Mouse (Mus musculus) neural tube, postnatal 0 days (tissue): Measurements from ENCODE around the gene Tmub2. TPM values are rescaled to one million over a fixed set of nuclear protein-coding genes. Genes with fewer than 3 reads are reported as not detected.

Experiments
- polyA plus RNA-seq: library from polyadenylated mRNA; unstranded; fragments of >200 nt; fragmentation: Nextera tagmentation; extraction: Ambion mirVana; gene quantifications from 2 replicates; pipeline ENCODE4 v1.2.1, GENCODE M21; 2015

The Tmub2 gene
- 69.9 and 75.7 TPM in 2 replicates for polyA plus RNA-seq

DNA sequence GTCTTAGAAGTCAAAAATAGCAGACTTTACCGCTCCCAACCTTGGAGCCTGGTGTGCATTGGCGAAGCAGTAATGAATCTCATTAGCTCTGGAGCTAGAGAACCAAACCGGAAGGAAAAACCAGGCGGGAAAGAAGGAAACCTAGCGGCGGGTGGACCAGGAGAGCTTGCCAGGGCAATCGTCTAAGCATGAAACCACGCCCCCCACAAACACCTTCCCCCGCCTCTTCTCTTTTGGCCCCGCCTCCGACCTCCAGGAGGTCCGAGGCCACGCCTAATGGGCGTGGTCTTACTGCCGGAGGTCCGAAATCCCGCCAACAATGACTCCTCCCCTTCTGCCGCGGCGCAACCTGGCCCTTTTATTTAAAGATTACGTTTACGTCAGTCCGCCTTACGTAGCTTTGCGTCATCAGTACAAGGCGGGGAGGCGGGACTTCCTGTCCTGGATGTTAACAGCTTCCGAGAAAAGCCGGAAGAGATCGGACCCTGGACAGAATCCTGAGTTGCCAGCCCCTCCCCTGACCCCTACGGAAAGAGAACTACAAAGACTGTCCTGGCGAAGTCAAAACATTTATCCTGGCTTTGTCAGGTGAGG lies at the start of gene Tmub2:
TSS of gene Tmub2 (plus strand) at position 431 of the 594 bp plus-strand sequence.

GRCm38 (mm10) chr11:102248630-102249230 lies 36.0 kb upstream of the Tmub2 start, which contains the start of gene BC030867:
BC030867 (plus strand) TSS chr11:102248882.

DNA sequence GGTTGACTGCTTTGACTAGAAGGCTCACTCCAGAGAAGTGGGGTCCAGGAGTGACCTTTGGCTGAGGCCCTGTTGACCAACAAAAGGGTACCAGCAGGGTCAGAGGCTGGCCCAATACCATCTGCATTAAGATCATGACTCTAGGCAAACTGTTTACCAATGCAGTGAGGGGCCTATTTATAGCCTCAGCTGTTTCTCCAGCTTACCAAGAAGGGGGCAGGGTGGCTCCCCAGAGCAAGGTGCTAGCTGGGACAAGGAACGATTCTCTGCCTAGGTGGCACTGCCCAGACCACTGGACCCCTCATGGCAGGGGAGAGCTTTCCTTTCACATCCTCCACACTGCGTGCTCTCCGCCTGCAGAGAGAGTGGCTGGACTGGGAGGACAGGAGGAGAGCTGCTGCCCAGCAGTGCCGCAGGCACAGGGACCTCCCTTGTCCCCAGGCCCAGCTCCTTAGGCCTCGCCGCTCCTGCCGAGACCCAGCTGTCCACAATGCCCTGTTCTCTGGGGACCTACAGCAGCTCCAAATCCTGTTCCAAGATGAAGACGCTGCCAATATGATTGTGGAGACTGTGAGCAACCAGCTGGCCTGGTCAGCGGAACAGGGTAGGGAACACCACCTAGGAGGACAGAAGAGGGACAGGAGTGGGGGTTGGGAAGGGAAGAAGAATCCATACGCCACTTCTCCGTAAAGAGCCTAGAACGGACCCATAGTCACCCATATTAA lies 16.0 kb upstream of the Tmub2 start, which contains the start of gene Asb16:
TSS of gene Asb16 (plus strand) at position 224 of the 725 bp plus-strand sequence.

GRCm38 (mm10) chr11:102296491-102297472 lies 12.1 kb downstream of the Tmub2 start, which contains the start of gene Atxn7l3:
Atxn7l3 (minus strand) TSS chr11:102296631.

DNA sequence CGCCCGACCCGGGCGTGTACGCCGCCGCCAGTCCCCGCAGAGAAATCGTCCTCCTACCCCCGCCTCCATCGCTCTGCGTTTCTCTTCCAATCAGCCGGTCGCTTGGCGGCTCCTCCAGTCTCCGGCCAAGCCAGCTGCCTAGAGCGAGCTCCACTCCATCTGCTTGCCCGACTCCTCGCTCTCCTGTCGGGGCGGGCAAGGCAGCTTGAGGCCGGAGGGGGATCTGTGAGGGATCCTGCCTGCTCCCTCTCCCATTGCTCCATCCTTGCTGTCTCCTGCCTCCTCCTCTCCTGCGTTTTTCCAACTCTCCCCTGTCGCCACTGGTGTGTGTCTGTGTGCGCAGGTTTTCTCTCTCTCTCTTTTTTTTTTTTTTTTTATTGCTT lies 34.7 kb downstream of the Tmub2 start, which contains the start of gene Ubtf:
TSS of gene Ubtf (minus strand) at position 333 of the 383 bp plus-strand sequence.

Other genes with a start within 250 kb of the Tmub2 start
- 0.25 and 0.27 TPM in 2 replicates for gene Cd300lg, start 243.4 kb upstream of the Tmub2 start, polyA plus RNA-seq
- 31.5 and 37.0 TPM in 2 replicates for gene Mpp2, start 196.4 kb upstream of the Tmub2 start, polyA plus RNA-seq
- gene Ppy, start 183.6 kb upstream of the Tmub2 start, polyA plus RNA-seq = not detected in 2 replicates
- 0.62 and 0.98 TPM in 2 replicates for gene Pyy, start 177.1 kb upstream of the Tmub2 start, polyA plus RNA-seq
- not detected in 2 replicates for gene Nags, start 139.4 kb upstream of the Tmub2 start, polyA plus RNA-seq
- 42.7 and 43.3 TPM in 2 replicates for gene Tmem101, start 128.5 kb upstream of the Tmub2 start, polyA plus RNA-seq
- gene Lsm12, start 99.6 kb upstream of the Tmub2 start, polyA plus RNA-seq = 136 and 156 TPM in 2 replicates
- 51.6 and 52.5 TPM in 2 replicates for gene G6pc3, start 95.3 kb upstream of the Tmub2 start, polyA plus RNA-seq
- 60.3 and 69.2 TPM in 2 replicates for gene Hdac5, start 54.8 kb upstream of the Tmub2 start, polyA plus RNA-seq
- gene BC030867, start 36.0 kb upstream of the Tmub2 start, polyA plus RNA-seq = 0.92 and 1.2 TPM in 2 replicates
- 0.55 and 0.71 TPM in 2 replicates for gene Asb16, start 16.2 kb upstream of the Tmub2 start, polyA plus RNA-seq
- gene Atxn7l3, start 11.7 kb downstream of the Tmub2 start, polyA plus RNA-seq = 29.2 and 32.9 TPM in 2 replicates
- gene Ubtf, start 34.8 kb downstream of the Tmub2 start, polyA plus RNA-seq = 70.3 and 72.4 TPM in 2 replicates
- 0.32 and 0.57 TPM in 2 replicates for gene Slc4a1, start 81.3 kb downstream of the Tmub2 start, polyA plus RNA-seq
- 125 and 137 TPM in 2 replicates for gene Rundc3a, start 108.5 kb downstream of the Tmub2 start, polyA plus RNA-seq
- gene Slc25a39, start 123.0 kb downstream of the Tmub2 start, polyA plus RNA-seq = 168 and 172 TPM in 2 replicates
- 115 and 118 TPM in 2 replicates for gene Grn, start 145.4 kb downstream of the Tmub2 start, polyA plus RNA-seq
- gene Fam171a2, start 162.8 kb downstream of the Tmub2 start, polyA plus RNA-seq = 29.9 and 35.7 TPM in 2 replicates
- 11.8 and 12.6 TPM in 2 replicates for gene Itga2b, start 185.2 kb downstream of the Tmub2 start, polyA plus RNA-seq